Mouse (Mus musculus): ENCODE data around the gene Agbl3. TPM values are rescaled to one million over a fixed set of nuclear protein-coding genes. Genes with fewer than 3 reads are reported as not detected.

Gene Agbl3
- 11.2 and 13.2 TPM in 2 replicates for polyA plus RNA-seq (2012; rRNA removed)

- DNase-seq (ENCODE audit: low spot score) = peak; percentile 94
Observed at GRCm38 (mm10) chr6:34780231-34780942, at the start of gene Agbl3. Gene Agbl3, plus strand, starts transcription at chr6:34780432.

- DNase-seq (ENCODE audit: low spot score) = no peak
Observed at GRCm38 (mm10) chr6:34731007-34731406, 49.2 kb upstream of the Agbl3 start.

- no peak for DNase-seq (ENCODE audit: low spot score)
Observed at GRCm38 (mm10) chr6:34731529-34731928, 48.7 kb upstream of the Agbl3 start.

DNA sequence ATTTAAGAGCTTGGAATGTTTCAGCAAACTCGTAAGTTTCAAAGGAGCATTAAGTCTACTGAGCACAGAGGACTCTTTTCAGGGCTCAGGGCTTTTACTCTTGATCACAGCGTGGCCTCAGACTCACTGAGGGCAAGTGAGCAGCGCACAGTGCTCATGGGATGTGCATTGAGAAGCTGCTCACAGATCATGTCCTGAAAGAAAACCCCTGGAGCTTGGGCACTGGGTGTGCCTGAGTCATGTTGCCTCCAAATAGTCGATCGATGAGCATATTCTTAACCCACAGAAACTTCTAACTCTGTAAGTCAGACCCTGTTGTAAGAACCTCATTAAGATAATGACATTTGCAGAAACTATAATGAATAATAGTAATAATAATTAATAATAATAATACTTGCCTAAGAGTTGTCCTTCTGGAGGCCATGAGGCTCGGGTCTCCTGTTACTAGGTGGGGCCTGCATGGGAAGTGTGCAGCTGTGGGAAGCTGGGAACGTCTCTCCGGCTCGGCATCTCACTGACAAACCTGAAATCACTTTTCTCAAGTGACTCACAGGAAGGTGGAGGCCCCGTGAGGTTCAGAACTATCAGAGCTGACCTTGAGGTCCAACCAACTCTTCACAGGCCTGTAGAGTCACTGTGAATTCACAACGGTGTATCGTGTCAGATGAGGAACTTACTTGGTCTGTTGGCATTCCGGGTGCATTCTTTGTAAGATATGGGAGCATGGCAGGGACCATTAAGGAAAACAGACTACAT, 45.1 kb upstream of the Agbl3 start:
- no peak for DNase-seq (ENCODE audit: low spot score)

DNA sequence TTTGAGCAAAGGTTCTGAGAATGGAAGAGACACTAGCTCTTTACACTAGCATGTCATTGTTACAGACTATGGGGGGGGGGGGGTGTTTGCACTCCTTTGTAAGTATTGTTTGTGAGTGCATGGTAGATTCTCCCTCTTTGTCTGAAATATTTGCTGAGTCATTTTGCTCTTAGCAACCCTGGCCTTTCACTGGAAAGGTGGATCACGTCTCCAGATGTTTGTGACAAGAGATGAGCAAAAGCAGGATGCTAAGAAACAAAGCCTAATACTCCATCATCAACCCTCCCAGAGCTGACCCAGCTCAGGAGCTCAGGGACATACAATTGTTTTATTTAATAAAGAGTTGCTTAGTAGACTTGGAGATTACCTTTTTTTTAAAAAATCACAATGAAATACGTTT, 43.3 kb upstream of the Agbl3 start:
- DNase-seq (ENCODE audit: low spot score) = no peak

DNA sequence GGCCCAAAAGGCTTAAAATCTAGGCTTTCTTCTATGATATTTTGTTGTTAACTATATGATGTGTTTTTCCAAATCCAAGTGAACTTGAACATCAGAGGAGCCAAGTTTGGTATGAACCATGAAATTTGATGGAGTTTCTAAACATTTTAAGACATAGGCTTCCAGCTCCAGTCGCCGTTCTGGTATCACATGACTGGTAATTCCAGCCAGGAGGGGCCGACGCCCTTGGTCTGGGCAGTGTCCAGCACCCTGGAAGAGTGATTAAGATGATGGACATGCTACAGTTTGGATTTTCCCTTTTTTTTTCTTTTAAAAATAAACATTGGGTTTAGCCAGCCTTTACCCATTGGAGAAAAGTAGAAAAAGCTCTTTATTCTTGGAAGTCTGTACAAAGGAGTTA, 36.3 kb upstream of the Agbl3 start:
- DNase-seq (ENCODE audit: low spot score) = no peak

DNA sequence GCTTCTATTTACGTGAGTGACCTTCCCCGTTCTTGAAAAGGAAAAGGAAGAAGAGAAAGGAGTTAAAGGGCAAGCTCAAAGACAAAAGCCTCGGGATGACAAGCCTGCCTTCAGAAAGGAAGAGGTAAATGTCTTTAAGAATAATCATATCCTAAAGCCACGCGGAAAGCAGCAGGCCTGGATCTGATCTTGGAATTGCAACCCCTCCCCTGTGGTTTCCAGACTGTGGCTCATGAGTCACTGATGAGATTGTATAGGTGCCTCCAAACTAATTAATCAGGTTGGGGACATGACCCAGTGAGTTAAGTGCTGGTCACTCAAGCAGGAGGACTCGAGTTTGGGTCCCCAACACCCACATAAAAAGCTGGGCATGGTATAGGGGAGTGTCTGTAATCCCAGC, 32.4 kb upstream of the Agbl3 start:
- DNase-seq (ENCODE audit: low spot score) = no peak

DNA sequence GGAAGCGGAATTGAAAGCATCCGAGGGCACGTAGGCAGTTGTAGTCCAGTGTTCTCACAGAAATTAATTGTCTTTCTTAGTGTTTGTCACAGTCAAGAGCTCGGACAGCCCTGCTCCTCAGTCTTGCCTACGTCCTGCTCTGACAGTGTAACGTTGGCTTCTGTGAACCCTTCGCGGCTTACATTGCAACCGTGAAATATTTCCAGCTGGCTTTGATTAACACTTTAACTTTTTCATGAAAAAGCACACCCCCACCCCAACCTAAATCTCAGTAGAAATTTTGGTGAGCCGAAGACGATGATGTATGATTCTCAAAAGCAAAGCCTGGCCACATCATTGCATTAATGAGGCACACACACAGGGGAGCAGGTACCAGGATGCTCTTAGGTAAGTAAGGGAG, 31.7 kb upstream of the Agbl3 start:
- no peak for DNase-seq (ENCODE audit: low spot score)

- DNase-seq (ENCODE audit: low spot score) = no peak
Observed at GRCm38 (mm10) chr6:34749526-34749925, 30.7 kb upstream of the Agbl3 start.

- DNase-seq (ENCODE audit: low spot score) = no peak
Observed at GRCm38 (mm10) chr6:34750487-34751120, 29.6 kb upstream of the Agbl3 start.

GRCm38 (mm10) chr6:34751625-34752024, 28.6 kb upstream of the Agbl3 start:
- DNase-seq (ENCODE audit: low spot score) = no peak

DNA sequence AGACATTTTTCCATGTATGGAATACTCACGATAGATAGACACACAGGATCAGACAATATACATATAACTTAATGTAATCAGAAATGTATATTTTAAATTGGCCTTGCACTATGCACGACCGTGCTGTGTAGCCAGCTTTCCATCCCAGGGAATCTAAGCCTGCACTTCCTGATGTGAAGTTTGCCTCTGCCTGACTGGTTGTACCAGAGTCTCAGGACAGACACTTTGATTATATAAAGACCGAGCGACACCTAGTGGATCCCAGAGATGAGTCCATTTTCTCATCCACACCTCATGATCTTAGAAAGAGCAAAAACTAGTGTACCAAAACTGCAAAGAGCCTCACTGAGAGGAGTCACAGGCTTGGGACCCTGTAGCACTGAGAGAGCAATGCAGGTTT, 25.8 kb upstream of the Agbl3 start:
- no peak for DNase-seq (ENCODE audit: low spot score)

GRCm38 (mm10) chr6:34758340-34758739, 21.9 kb upstream of the Agbl3 start:
- no peak for DNase-seq (ENCODE audit: low spot score)

- no peak for DNase-seq (ENCODE audit: low spot score)
Observed at GRCm38 (mm10) chr6:34760023-34760422, 20.2 kb upstream of the Agbl3 start.

DNA sequence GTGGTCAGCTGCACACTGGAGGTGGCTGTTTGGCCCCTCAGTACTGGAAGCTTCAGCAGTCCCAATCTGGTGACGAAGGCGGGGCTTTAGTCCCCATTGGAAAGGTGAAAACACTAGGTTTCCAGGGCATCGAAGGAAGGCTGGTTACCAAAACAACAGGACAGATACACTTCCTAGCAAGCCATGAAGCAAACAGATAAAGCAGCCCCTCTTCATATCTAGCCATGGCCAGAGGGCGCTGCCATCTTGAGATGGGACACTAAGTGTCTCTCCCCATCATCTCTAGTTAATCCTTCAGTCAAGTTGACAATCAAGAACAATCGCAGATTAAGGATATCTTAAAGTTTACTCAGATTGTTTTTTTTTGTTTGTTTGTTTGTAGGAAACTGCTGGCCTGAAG, 14.5 kb upstream of the Agbl3 start:
- DNase-seq (ENCODE audit: low spot score) = no peak

GRCm38 (mm10) chr6:34769984-34770383, 10.2 kb upstream of the Agbl3 start:
- DNase-seq (ENCODE audit: low spot score) = no peak

- DNase-seq (ENCODE audit: low spot score) = no peak
Observed at GRCm38 (mm10) chr6:34770491-34770890, 9.7 kb upstream of the Agbl3 start.

DNA sequence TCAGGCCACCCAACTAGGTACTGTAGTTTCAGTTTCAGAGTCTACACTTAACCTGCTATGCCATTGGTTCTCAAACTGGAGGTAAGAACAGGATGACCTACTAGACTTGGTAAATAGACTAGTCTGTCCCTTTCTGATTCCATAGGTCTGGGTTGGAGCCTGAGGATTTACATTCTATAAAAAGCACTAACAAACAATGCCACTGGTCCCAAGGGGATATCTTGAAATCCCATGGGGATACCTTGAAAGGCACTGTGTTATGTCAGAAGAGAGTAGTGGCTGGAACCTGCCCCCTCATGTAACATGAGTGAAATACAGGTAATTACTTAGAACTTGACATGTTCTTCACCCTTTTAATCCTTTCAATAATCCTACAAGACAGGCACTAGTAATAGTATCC, 3.8 kb upstream of the Agbl3 start:
- no peak for DNase-seq (ENCODE audit: low spot score)

- DNase-seq (ENCODE audit: low spot score) = no peak
Observed at GRCm38 (mm10) chr6:34777094-34777493, 3.1 kb upstream of the Agbl3 start.

DNA sequence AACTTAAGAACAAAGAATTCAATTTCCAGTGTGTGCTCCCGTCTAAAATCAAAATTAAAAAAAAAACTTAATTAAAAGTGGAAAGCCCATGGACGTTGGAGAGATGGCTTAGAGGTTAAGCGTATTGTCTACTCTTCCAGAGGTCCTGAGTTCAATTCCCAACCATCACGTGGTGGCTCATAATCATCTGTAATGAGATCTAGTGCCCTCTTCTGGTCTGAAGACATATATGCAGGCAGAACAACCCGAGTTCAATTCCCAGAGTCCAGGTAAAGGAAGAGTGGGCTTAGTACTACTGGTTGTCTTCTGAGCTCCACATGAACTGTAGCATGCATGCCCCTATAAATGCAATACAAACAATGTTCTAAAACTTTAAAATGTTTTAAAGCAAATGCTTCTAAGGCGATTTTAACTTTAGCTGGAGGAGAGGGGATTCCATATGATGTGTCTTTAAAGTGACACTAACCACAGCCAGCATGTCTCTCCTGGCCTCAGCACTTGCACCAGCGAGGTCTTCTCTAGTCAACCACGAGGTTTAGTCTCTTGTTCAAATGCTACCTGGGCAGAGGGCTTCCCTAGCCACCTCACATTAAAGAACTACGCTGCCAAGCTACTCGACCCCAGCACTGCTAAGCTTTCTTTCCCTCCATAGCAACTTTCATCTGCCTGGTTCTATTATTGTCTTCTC, 2.1 kb upstream of the Agbl3 start:
- no peak for DNase-seq (ENCODE audit: low spot score)

DNA sequence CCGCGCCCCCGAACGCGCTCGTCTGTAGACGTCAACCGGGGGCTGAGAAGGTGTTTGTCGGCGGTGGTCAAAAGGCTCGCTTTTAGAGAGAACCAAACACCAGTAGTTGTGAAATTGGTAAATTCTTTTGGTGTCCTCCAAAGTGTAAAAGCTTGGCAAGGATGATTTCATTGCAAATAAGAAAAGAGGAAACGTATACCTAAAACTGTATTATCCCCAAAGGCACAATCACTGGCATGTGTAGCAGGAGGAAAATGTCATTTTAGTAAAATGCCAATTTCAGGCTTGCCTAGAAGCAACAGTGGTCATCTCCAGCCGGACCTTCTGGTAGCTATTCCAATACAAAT, 684 bp downstream of the Agbl3 start:
- no peak for DNase-seq (ENCODE audit: low spot score)

DNA sequence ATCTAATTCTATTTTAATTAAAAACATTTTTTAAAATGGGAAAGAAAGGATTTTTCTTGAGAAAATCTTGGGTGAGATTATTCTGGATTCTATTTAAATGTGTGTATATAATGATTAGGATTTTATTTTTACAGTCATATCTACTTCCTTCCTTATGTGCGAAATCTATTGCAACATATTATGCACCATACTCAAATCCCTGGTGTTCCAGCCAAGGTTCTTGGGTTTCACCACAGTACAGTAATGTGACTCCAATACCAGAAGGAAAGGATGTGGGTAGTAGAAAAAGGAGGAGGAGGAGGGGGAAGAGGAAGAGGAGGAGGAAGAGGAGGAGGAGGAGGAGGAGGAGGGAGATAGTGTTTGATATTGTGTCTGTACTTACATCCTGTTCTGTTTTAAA, 2.3 kb downstream of the Agbl3 start:
- DNase-seq (ENCODE audit: low spot score) = no peak

GRCm38 (mm10) chr6:34796881-34797280, 16.6 kb downstream of the Agbl3 start:
- DNase-seq (ENCODE audit: low spot score) = no peak

Data from urinary bladder, adult 2 months (tissue).